In genomic region chr3:101923843-101924740, GRCm38 (mm10) we compare ENCODE assay signal across 7 mouse cellular contexts. TPM values are rescaled to one million over a fixed set of nuclear protein-coding genes. Genes with fewer than 3 reads are reported as not detected.
DNase-seq lines count a peak whose midpoint lies in the region; TF ChIP-seq lines count a peak whose summit lies in the region.

Slc22a15 (minus strand) TSS chr3:101924453.

- H3K27ac ChIP-seq in liver, adult 2 months (replicated peaks; ENCODE audit: insufficient read depth, low read depth, low read length), result peak within 1 kb of the TSS; percentile 61

- under 1% methylated on average over 81 of the region's 92 CpGs for WGBS in liver, adult 2 months

- TF ChIP-seq POLR2A in liver, adult 2 months (IDR thresholded peaks at IDR 0.05; ENCODE audit: extremely low read depth, insufficient read depth, low read length), result 0 out of 2 replicates have a peak, but pooled peaks have one; percentile 27

- peak within 1 kb of the TSS; percentile 89 for H3K9ac ChIP-seq in liver, adult 2 months (ENCODE audit: low read depth, low read length)

- H3K4me1 ChIP-seq in liver, adult 2 months (ENCODE audit: control insufficient read depth, insufficient read depth, low read length), result peaks cover 7% of the 10 kb centered on the region

- no peaks in the 10 kb centered on the region for H3K79me2 ChIP-seq in liver, adult 2 months (ENCODE audit: control insufficient read depth, insufficient read depth, low read length)

- DNase-seq in adrenal gland, adult 8-10 months, result peak; percentile 43
- peak; percentile 26 for DNase-seq in embryo, embryonic 11.5 days (ENCODE audit: low read depth, low spot score)
- peak; percentile 86 to 88 for DNase-seq in heart, adult 18-20 months
- peak; percentile 78 for DNase-seq in kidney, adult 18-20 months
- DNase-seq in liver, adult 2 months (ENCODE audit: extremely low read depth, low read depth, low spot score), result peak; percentile 49
- peak; percentile 33 to 62 for DNase-seq in monocyte, adult 2 months (ENCODE audit: low read depth in 1 of 2, low spot score in 2 of 2)
- DNase-seq in spleen, postnatal 14 days (ENCODE audit: low spot score in 2 of 2), result peak; percentile 16 to 34

- H3K27me3 ChIP-seq in liver, adult 2 months (ENCODE audit: control insufficient read depth, insufficient read depth, low read length), result no peaks in the 10 kb centered on the region

- TF ChIP-seq CTCF in liver, adult 2 months (IDR thresholded peaks at IDR 0.05; ENCODE audit: low read depth, low read length), result no peak

- peak within 1 kb of the TSS; percentile 96 for H3K4me3 ChIP-seq in liver, adult 2 months (ENCODE audit: insufficient read depth, low read depth, low read length)

- H3K36me3 ChIP-seq in liver, adult 2 months (ENCODE audit: control insufficient read depth, insufficient read depth, low read length), result no peaks in the 10 kb centered on the region

RNA-seq across cellular contexts. Expression of gene Slc22a15, which starts in this region (rescaled TPM):
- 10 to 100 TPM in 2 of 4 experiments, 1 to 10 TPM in 2; 6.7 to 18.1 (median 12.5) TPM for total RNA-seq in adrenal gland, adult 8-10 months (2022)
- total RNA-seq in heart, adult 18-20 months (2021), result 1 to 10 TPM; 1.4 to 2.9 TPM
- 3.5 and 3.8 TPM in 2 replicates for total RNA-seq in liver, adult 2 months (2014; rRNA removed)
- 5.8 and 10.5 TPM in 2 replicates for polyA plus RNA-seq in liver, adult 2 months (2012; rRNA removed)

Comparison
In these comparisons a context has a peak if more than half of its experiments do, and no peak if none do; other contexts are left out.
1. Peak in every context shown above with its lines: DNase-seq, H3K4me3 ChIP-seq and H3K27ac ChIP-seq.
2. DNase-seq: peak in every context shown above with its lines; median percentile 87 in heart, adult 18-20 months; 78 in kidney, adult 18-20 months; 49 in liver, adult 2 months; 48 in monocyte, adult 2 months; 43 in adrenal gland, adult 8-10 months; 26 in embryo, embryonic 11.5 days; 25 in spleen, postnatal 14 days.